Mouse (Mus musculus) spleen, adult 2 months (tissue): Measurements from ENCODE around the gene Mcat. TPM values are rescaled to one million over a fixed set of nuclear protein-coding genes. Genes with fewer than 3 reads are reported as not detected.

Experiments used
- DNase-seq, 2 experiments: peaks; one replicate each; pipeline versions ENCODE4 v3.0.0 to v3.0.0-alpha.2; 2012 to 2021; ENCODE audit warnings: low spot score in 2 of 2, low read depth in 1 of 2
- H3K27ac ChIP-seq: fragments of 200-500 bp; 2 replicates; pipeline ENCODE4 v1.5.1; 2012; ENCODE audit warnings: low read length, inconsistent platforms; ENCODE audit not compliant: insufficient read depth
- H3K27me3 ChIP-seq: fragments of 200-500 bp; 2 replicates; pipeline ENCODE4 v1.6.1; 2012; ENCODE audit warnings: mild to moderate bottlenecking, moderate library complexity, low read length, inconsistent platforms; ENCODE audit not compliant: control insufficient read depth, insufficient read depth
- H3K36me3 ChIP-seq: fragments of 200-500 bp; 2 replicates; pipeline ENCODE4 v1.6.1; 2012; ENCODE audit warnings: mild to moderate bottlenecking, low read length, inconsistent platforms; ENCODE audit not compliant: control insufficient read depth, insufficient read depth
- H3K4me1 ChIP-seq: fragments of 200-500 bp; 2 replicates; pipeline ENCODE4 v1.6.1; 2011; ENCODE audit warnings: inconsistent platforms; ENCODE audit not compliant: control insufficient read depth, insufficient read depth, insufficient read length
- H3K4me3 ChIP-seq: fragments of 200-500 bp; 2 replicates; pipeline ENCODE4 v1.5.1; 2011; ENCODE audit warnings: mild to moderate bottlenecking, inconsistent platforms; ENCODE audit not compliant: insufficient read depth, insufficient read length; ENCODE audit errors: extremely low read depth
- CTCF ChIP-seq: fragments of 200-500 bp; IDR thresholded peaks from 2 replicates; pipeline ENCODE4 v1.5.1; 2011; ENCODE audit warnings: mild to moderate bottlenecking, inconsistent platforms; ENCODE audit not compliant: insufficient read depth, insufficient read length, insufficient replicate concordance; ENCODE audit errors: extremely low read depth
- POLR2A ChIP-seq: fragments of 200-500 bp; IDR thresholded peaks from 2 replicates; pipeline ENCODE4 v1.6.1; 2011; ENCODE audit warnings: low read depth, low read length, inconsistent platforms
- WGBS: fragments of 180-500 bp; shearing (Covaris S2); methylation state at CpG from one replicate; pipeline ENCODE4 v1.1.7; 2018; 5-methylcytosine and 5-hydroxymethylcytosine counted together
- polyA plus RNA-seq: library from polyadenylated mRNA; depleted of rRNA; stranded (reverse); fragments of >200 nt; gene quantifications from 2 replicates; pipeline ENCODE4 v1.2.3, GENCODE M21; 2012; rRNA removed

Mcat gene
- 19.1 and 20.9 TPM in 2 replicates for polyA plus RNA-seq

GRCm38 (mm10) chr15:83563327-83563856, at the start of gene Mcat, which contains the start of gene Tspo:
TSS of gene Mcat (minus strand) at chr15:83563787.
TSS of gene Tspo (plus strand) at chr15:83563592.
- peak in 1 of 2 experiments; percentile 74 for DNase-seq
- H3K36me3 ChIP-seq: no peaks in the 10 kb centered on the region
- TF ChIP-seq POLR2A (no peak), CTCF (no peak)
- WGBS: under 1% methylated on average over 28 of the region's 28 CpGs
- H3K4me3 ChIP-seq: peak within 1 kb of the TSS; percentile 81
- peak within 1 kb of the TSS; percentile 91 for H3K27ac ChIP-seq
- H3K4me1 ChIP-seq: peaks cover 7% of the 10 kb centered on the region; the same call in 1 of the 2 replicates
- no peaks in the 10 kb centered on the region for H3K27me3 ChIP-seq

DNA sequence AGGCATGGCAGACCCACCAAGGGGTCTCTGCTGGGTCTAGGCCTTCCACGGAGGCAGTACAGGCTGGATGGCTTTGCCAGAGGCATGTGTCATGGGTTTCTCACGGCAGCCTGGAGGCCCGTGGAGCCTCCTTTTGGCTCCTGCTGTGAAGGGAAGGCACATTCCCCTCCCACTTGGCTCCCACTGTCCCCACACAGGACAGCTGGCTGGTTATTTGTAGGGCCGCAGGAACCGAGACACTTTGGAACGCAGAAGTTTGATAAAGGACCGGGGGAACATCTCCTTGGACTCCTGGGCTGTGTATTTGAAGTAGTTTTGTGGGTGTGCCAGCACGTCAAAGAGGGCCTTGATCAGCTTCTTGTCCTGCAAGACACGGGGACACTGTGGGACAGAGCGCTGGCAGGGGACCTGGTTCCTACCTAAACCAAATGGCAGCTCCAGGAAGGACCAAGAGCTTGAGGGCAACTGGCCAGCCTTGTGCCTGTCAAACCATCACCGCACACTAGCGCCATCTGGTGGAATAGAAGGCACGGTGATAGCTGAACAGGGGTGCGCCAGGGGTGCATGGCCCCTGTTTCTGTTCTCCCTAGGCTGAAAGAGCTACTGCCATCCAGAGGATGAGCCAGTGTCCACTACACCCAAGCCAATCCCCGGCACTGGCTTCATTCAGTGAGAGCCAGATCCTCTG, 43.7 kb upstream of the Mcat start:
- no peak overlapping the region for H3K27ac ChIP-seq
- H3K36me3 ChIP-seq: no peaks in the 10 kb centered on the region
- DNase-seq: peak; percentile 47 to 66
- WGBS: 45% methylated on average over 15 of the region's 15 CpGs
- no peaks in the 10 kb centered on the region for H3K27me3 ChIP-seq
- peaks cover 17% of the 10 kb centered on the region; the same call in 1 of the 2 replicates for H3K4me1 ChIP-seq
- H3K4me3 ChIP-seq: no peak overlapping the region
- TF ChIP-seq POLR2A (no peak), CTCF (peak; percentile 89; the same call in 1 of the 2 replicates)

DNA sequence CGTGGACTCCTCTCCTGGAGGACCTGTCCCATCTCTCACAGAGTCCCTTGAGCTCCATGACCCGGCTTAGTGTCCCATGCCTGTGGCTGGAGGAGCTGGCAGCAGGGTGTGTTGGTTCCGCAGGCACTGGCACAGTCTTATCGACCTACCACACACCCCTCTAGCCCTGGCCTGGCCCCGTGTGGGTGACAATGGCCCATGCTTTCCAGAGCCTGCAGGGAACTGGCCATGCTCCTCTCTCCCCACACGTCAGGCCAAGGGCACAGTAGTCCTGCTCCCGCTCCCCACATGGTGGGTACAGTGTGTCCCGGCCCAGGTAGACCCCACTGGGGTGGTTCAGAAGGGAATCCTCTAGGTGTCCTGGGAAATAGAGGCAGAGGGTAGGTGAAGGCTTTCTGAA, 43.1 kb upstream of the Mcat start:
- 88% methylated on average over 8 of the region's 8 CpGs for WGBS
- Histone ChIP-seq H3K4me1 (peaks cover 20% of the 10 kb centered on the region; the same call in 1 of the 2 replicates), H3K27me3 (no peaks in the 10 kb centered on the region), H3K4me3 (no peak overlapping the region), H3K27ac (no peak overlapping the region), H3K36me3 (no peaks in the 10 kb centered on the region)
- no peak for TF ChIP-seq POLR2A
- no peak for TF ChIP-seq CTCF
- DNase-seq: no peak

GRCm38 (mm10) chr15:83606216-83606615, 42.6 kb upstream of the Mcat start:
- 90% methylated on average over 11 of the region's 11 CpGs for WGBS
- no peak overlapping the region for H3K27ac ChIP-seq

DNA sequence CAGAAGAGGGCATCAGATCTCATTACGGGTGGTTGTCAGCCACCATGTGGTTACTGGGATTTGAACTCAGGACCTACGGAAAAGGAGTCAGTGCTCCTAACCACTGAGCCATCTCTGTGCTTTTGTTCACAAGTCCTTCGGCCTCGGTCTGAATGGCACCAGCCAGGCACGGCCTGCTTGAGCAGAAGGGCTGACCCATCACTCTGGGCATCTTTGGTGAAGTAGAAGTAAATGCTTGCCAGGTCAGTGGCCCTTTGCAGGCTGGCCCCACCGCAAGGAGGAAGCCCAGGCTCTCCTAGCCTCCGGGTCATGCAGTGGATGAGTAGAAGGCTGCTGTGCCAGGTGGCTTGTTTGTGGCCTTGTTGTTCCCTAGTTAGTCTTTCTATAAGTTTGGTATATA, 39.8 kb upstream of the Mcat start:
- no peak for DNase-seq
- TF ChIP-seq CTCF (no peak), POLR2A (no peak)
- Histone ChIP-seq H3K27ac (0 out of 2 replicates have a peak overlapping the region, but pooled peaks have one; percentile 34), H3K4me1 (peaks cover 25% of the 10 kb centered on the region; the same call in 1 of the 2 replicates), H3K27me3 (no peaks in the 10 kb centered on the region), H3K4me3 (no peak overlapping the region), H3K36me3 (no peaks in the 10 kb centered on the region)
- 93% methylated on average over 7 of the region's 7 CpGs for WGBS

More at GRCm38 (mm10) chr15:83606216-83606615, 42.6 kb upstream of the Mcat start:
- no peak for DNase-seq
- no peak for TF ChIP-seq POLR2A
- no peak for TF ChIP-seq CTCF
- Histone ChIP-seq H3K4me1 (peaks cover 20% of the 10 kb centered on the region; the same call in 1 of the 2 replicates), H3K4me3 (no peak overlapping the region), H3K27me3 (no peaks in the 10 kb centered on the region), H3K36me3 (no peaks in the 10 kb centered on the region)

GRCm38 (mm10) chr15:83603046-83603396, 39.4 kb upstream of the Mcat start:
- H3K27ac ChIP-seq: peak overlapping the region; percentile 90
- no peaks in the 10 kb centered on the region for H3K27me3 ChIP-seq
- DNase-seq: peak in 1 of 2 experiments; percentile 18
- TF ChIP-seq CTCF (peak; percentile 6; the same call in 1 of the 2 replicates), POLR2A (no peak)
- H3K4me3 ChIP-seq: no peak overlapping the region
- H3K4me1 ChIP-seq: peaks cover 25% of the 10 kb centered on the region; the same call in 1 of the 2 replicates
- no peaks in the 10 kb centered on the region for H3K36me3 ChIP-seq
- 89% methylated on average over 1 of the region's 1 CpGs for WGBS
